Mouse (Mus musculus) urinary bladder, postnatal 25 days (tissue): ENCODE measurements around the gene Ddit4l.
"Not testable (repeated sequence)": the region's sequence is repeated elsewhere in the genome, so short reads cannot be mapped to it uniquely, and the experiment has no call there.

Experiments
- DNase-seq: peaks from one replicate; pipeline ENCODE4 v3.0.0; 2022; ENCODE audit warnings: low spot score

The Ddit4l gene

GRCm38 (mm10) chr3:137647427-137648100 lies 26.2 kb downstream of the Ddit4l start:
- no peak for DNase-seq

GRCm38 (mm10) chr3:137649112-137649511 lies 27.7 kb downstream of the Ddit4l start:
- DNase-seq: no peak

- no peak for DNase-seq
These were observed 31.4 kb downstream of the Ddit4l start for GRCm38 (mm10) chr3:137652853-137653252.

GRCm38 (mm10) chr3:137671224-137671623 lies 49.8 kb downstream of the Ddit4l start, which contains the start of gene Gm21962:
Gm21962 (plus strand) TSS chr3:137671524.
- DNase-seq: not testable (repeated sequence)
